Mouse (Mus musculus) olfactory bulb, adult 2 months (tissue): ENCODE measurements at regions not wholly inside any gene's neighbourhood (a gene's known extent, or its start where the extent isn't known, plus 50 kb on each side); places are given as distances from the start of the nearest gene placed in this dataset.

Source experiments
- CTCF ChIP-seq: fragments of 200-500 bp; IDR thresholded peaks from 2 replicates; pipeline ENCODE4 v1.5.1; 2012; ENCODE audit warnings: low read depth, mild to moderate bottlenecking, low read length, moderate library complexity; ENCODE audit not compliant: insufficient read depth
- POLR2A ChIP-seq: fragments of 200-500 bp; IDR thresholded peaks from 2 replicates; pipeline ENCODE4 v1.6.1; 2012; ENCODE audit warnings: mild to moderate bottlenecking, low read depth, low read length, moderate library complexity; ENCODE audit not compliant: insufficient read depth

- TF ChIP-seq CTCF (no peak), POLR2A (no peak)
Observed at GRCm38 (mm10) chr13:31181530-31181929, 207.5 kb downstream of the Gm5447 start.
